Mouse (Mus musculus): ENCODE measurements around the gene Dusp14.

Dusp14 gene

DNA sequence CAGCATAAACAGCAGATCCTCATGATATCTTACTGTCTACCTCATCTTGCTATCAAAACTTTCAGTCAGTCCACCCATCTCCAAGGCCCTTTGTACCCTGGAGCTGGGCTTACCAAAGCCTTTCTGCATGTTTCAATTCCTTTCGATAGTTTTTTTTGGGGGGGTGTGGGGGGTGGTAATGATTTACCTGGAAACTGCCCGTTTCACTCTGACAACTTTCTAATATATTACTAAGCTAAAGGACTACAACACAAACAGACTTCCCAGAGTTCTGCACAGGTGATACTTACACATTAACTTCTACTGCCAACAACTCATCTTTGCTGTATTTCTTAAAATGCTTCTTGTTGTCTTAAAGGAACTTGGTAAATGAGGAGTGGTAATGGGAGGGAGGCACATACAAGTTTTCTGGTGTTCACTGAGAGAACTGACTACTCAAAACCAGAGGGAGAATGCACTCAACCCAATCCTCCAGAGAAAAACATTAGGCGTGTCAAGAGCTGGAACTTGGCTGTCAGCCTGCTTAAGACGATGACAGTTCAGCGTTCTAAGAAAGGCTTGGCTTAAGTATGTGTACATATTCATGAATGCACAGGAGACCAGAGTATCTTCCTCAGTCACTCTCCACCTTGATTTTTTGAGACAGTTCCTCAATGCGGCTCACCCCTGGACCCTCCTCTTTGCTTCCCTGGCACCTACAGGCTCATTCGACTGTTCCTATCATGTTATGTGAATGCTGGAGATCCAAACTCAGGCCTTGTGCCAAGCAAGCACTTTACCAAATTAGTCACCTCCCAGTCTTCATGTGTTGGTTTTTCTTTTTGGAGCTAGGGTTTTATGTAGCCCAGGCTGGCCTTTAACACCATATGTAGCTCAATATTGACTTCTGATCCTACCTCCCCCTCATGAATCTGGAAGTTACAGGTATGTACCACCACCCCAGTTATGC, 5.0 kb upstream of the Dusp14 start:
- TF ChIP-seq GATA4 (IDR thresholded peaks at IDR 0.05; ENCODE audit: insufficient replicate concordance, low read length): no peak

- TF ChIP-seq GATA4 (IDR thresholded peaks at IDR 0.05; ENCODE audit: insufficient replicate concordance, low read length): no peak
These were observed 4.0 kb upstream of the Dusp14 start for GRCm38 (mm10) chr11:84072904-84073651.

- TF ChIP-seq GATA4 (IDR thresholded peaks at IDR 0.05; ENCODE audit: insufficient replicate concordance, low read length): no peak
These were observed 649 bp downstream of the Dusp14 start for GRCm38 (mm10) chr11:84068191-84069033.

GRCm38 (mm10) chr11:84067720-84068190, 1.3 kb downstream of the Dusp14 start:
- TF ChIP-seq GATA4 (IDR thresholded peaks at IDR 0.05; ENCODE audit: insufficient replicate concordance, low read length): no peak

GRCm38 (mm10) chr11:84066927-84067645, 2.0 kb downstream of the Dusp14 start:
- no peak for TF ChIP-seq GATA4 (IDR thresholded peaks at IDR 0.05; ENCODE audit: insufficient replicate concordance, low read length)

DNA sequence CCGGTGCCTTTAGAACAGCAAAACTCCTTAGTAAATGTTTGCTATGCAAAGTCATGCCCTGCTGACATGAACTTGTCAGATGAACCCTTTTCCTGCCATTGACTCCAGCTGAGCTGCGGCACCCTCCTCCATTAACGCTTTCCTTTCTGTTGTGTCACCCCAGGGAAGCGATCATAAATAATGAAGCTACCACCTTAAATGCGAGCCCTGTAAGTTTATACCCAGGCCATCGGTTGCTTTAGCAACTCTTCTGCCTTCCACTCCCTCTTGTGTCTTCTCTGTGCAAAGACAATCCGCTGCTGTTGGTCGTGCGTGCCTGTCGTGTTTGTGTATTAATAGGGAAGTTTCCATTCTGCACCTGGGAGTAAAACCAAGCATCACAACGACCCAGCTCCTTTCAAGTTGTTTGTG, 3.0 kb downstream of the Dusp14 start:
- TF ChIP-seq GATA4 (IDR thresholded peaks at IDR 0.05; ENCODE audit: insufficient replicate concordance, low read length): no peak

GRCm38 (mm10) chr11:84063631-84064209, 5.3 kb downstream of the Dusp14 start:
- TF ChIP-seq GATA4 (IDR thresholded peaks at IDR 0.05; ENCODE audit: insufficient replicate concordance, low read length): no peak

GRCm38 (mm10) chr11:84062805-84063204, 6.3 kb downstream of the Dusp14 start:
- TF ChIP-seq GATA4 (IDR thresholded peaks at IDR 0.05; ENCODE audit: insufficient replicate concordance, low read length): peak; percentile 54; the same call in 1 of the 2 replicates

GRCm38 (mm10) chr11:84061881-84062280, 7.2 kb downstream of the Dusp14 start:
- TF ChIP-seq GATA4 (IDR thresholded peaks at IDR 0.05; ENCODE audit: insufficient replicate concordance, low read length): no peak

GRCm38 (mm10) chr11:84060635-84061034, 8.4 kb downstream of the Dusp14 start:
- no peak for TF ChIP-seq GATA4 (IDR thresholded peaks at IDR 0.05; ENCODE audit: insufficient replicate concordance, low read length)

DNA sequence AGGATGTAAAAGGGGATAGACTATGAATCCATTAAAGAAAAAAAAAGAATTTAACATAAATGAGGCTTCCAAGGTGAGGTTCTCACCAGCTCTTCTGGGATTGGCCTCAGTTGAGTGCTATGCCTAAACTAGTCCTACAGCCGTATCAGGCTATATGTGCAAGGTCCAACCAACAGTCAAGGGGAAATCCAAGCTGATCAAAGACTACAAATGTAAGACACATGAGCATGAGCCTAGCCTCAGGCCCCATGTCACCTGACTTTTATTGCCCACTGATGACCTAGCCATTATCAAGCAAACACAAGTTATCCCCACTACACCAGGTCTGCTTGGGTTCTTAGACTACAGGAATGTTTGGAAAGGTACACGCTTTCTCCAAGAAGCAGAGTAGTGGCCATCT, 9.3 kb downstream of the Dusp14 start:
- no peak for TF ChIP-seq GATA4 (IDR thresholded peaks at IDR 0.05; ENCODE audit: insufficient replicate concordance, low read length)

- no peak for TF ChIP-seq GATA4 (IDR thresholded peaks at IDR 0.05; ENCODE audit: insufficient replicate concordance, low read length)
These were observed 11.6 kb downstream of the Dusp14 start for GRCm38 (mm10) chr11:84057418-84057817.

- no peak; the same call in 1 of the 2 replicates for TF ChIP-seq GATA4 (IDR thresholded peaks at IDR 0.05; ENCODE audit: insufficient replicate concordance, low read length)
These were observed 15.4 kb downstream of the Dusp14 start for GRCm38 (mm10) chr11:84053524-84054163.

Measured in liver, adult (tissue).